Mouse (Mus musculus) ES-Bruce4 (cell line): ENCODE measurements around the gene Slc16a7.

Experiments
- CTCF ChIP-seq: IDR thresholded peaks from one replicate; pipeline ENCODE4 v1.8.1; 2011; ENCODE audit warnings: low read depth, low read length
- EP300 ChIP-seq: IDR thresholded peaks from 2 replicates; pipeline ENCODE4 v1.6.1; 2011; ENCODE audit warnings: low read depth, low read length; ENCODE audit not compliant: insufficient read depth

GRCm38 (mm10) chr10:125214536-125214935 is 174.7 kb downstream of the Slc16a7 start:
- TF ChIP-seq CTCF (no peak), EP300 (no peak)
